Mouse (Mus musculus) T-helper 2 cell (primary cell): Measurements from ENCODE around the gene Dnah5.

Experiments used
- in situ Hi-C: fragments of 300-600 bp; cut with MboI, MseI; formaldehyde crosslinking; loops from one replicate; pipeline ENCODE4 v1.15.1; 2025; ENCODE audit warnings: high pct_unique_total_duplicates

Gene Dnah5

DNA sequence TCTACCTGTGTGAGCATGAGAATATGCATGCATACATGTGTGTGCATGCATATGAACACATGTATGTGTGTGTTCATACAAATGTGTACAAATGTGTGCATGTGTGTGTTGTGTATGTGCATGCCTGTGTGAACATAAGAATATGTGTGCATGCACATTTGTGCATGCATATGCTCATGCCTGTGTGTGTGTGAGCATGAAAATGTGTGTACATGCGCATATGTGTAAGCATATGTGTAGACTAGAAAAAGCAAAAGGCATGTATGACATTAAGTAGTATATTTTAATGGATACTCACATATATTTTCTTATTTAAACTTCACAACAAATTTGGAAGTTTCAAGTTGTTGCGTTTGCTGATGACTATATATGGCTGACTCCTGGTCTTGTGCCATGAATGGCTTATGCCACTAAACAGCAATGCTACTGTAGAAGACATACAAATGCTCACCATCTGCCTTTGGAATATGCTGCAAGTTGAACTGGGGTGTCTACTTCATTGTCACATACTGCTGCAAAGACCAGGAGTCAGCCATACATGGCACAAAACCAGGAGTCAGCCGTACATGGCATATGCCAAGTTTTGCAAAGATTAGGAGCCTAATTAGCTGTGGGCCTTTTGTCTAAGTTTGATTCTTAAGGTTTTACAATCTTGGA lies 263.2 kb downstream of the Dnah5 start:
- in situ Hi-C loops: no loop called here

DNA sequence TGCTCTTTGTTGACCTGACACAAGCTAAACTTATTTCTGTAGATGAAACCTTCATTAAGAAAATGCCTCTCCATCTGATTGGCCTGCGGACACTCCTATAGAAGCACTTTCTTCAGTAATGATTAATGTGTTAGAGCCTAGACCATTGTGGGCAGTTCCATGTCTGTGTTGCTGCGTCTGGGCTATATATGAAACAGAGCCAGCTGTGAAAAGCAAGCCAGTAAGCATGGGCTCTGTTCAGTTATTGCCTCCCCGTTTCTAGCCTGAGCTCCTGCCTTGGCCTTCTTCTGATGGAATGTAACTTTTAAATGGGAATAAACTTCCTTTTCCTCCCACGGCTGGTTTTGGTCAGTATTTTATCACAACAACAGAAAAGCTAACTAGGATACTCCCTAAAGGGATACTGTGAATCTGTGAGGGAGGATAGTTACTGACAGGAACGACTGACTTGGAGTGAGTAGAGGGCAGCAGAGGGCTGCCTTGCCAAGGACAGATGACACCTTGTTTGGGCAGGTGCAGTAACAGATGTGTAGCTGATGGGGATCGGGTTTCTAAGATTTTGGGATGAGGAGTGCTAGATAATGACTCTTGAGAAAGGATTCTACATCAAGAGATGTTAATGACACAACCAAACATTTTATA lies 270.3 kb downstream of the Dnah5 start:
- in situ Hi-C loops: no loop called here

DNA sequence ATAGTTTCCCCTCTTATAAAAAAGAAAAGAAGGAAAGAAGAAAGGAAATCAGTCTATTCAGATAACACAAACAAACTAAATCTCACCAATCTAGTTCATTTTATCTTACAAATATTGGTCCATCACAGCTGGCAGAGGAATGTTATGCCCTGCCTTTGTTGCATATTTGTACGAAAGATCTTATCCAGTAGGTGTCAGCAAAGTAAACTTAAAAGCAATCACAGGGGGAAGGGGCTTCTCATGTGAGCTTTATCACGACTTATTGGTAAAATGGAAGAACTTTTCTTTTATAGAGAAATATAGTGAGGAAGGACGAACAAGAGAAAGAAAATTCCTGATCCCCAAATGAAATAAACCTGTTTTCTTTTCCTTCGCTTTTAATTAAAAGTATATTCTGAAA lies 299.3 kb downstream of the Dnah5 start:
- in situ Hi-C loops: no loop called here

DNA sequence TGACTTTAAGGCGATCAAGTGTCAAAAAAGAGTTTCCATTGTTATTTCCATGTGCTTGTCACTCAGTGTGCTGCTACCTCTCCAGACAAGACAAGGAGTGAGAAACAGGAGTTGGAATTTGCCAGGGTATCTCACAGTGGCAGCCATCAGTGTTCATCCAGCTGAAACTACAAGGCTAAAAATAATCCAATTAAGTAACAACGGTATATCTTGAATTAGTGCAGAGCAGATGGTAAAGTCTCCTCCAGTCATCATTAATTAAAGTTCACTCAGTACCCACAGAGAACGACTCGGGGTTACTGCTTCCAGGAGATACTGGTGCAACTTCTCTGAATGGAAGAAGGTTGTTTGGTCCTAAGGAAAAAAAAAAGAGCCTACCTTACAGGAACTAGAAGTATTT lies 311.6 kb downstream of the Dnah5 start:
- in situ Hi-C loops: no loop called here
